Mouse (Mus musculus) liver, embryonic 16.5 days (tissue): ENCODE data around the gene Lin7a. TPM values are rescaled to one million over a fixed set of nuclear protein-coding genes. Genes with fewer than 3 reads are reported as not detected.

Experiments
- ATAC-seq: fragments of 200-750 bp; cut with Nextera tagmentation; 2 replicates; pipeline ENCODE4 v1.8.0; 2017; ENCODE audit warnings: low read depth, mild to moderate bottlenecking, moderate number of reproducible peaks, moderate library complexity
- H3K27ac ChIP-seq: fragments of 300-500 bp; sonication (generic); 2 replicates; pipeline ENCODE4 v1.5.1; 2014; ENCODE audit warnings: mild to moderate bottlenecking, low read length
- H3K27me3 ChIP-seq: fragments of 300-500 bp; sonication (generic); 2 replicates; pipeline ENCODE4 v1.6.1; 2014; ENCODE audit warnings: low read depth, low read length, mixed read lengths; ENCODE audit not compliant: control insufficient read depth, insufficient read depth
- H3K36me3 ChIP-seq: fragments of 300-500 bp; sonication (generic); 2 replicates; pipeline ENCODE4 v1.6.1; 2014; ENCODE audit warnings: mild to moderate bottlenecking; ENCODE audit not compliant: control insufficient read depth, insufficient read depth
- H3K4me1 ChIP-seq: fragments of 300-500 bp; sonication (generic); 2 replicates; pipeline ENCODE4 v1.6.1; 2014; ENCODE audit warnings: low read depth, low read length, mixed read lengths; ENCODE audit not compliant: control insufficient read depth
- H3K4me2 ChIP-seq: fragments of 300-500 bp; sonication (generic); 2 replicates; pipeline ENCODE4 v1.6.1; 2014; ENCODE audit warnings: low read depth, low read length, mixed read lengths
- H3K4me3 ChIP-seq: fragments of 300-500 bp; sonication (generic); 2 replicates; pipeline ENCODE4 v1.5.1; 2014; ENCODE audit warnings: low read depth, mild to moderate bottlenecking, low read length
- H3K9ac ChIP-seq: fragments of 300-500 bp; sonication (generic); 2 replicates; pipeline ENCODE4 v1.6.1; 2014; ENCODE audit warnings: low read depth, low read length
- H3K9me3 ChIP-seq: fragments of 300-500 bp; sonication (generic); replicated peaks from 2 replicates; pipeline ENCODE4 v1.6.1; 2016; ENCODE audit warnings: low read length; ENCODE audit not compliant: control insufficient read depth
- WGBS: fragments of 180-500 bp; shearing (Covaris S2); extraction: QIAGEN DNeasy Blood & Tissue Kit; methylation state at CpG from one replicate; pipeline ENCODE4 v1.1.7; 2014; ENCODE audit not compliant: insufficient replicate concordance; 5-methylcytosine and 5-hydroxymethylcytosine counted together
- polyA plus RNA-seq: library from polyadenylated mRNA; unstranded; fragments of >200 nt; fragmentation: Nextera tagmentation; extraction: Ambion mirVana; gene quantifications from 2 replicates; pipeline ENCODE4 v1.2.1, GENCODE M21; 2015

Lin7a gene
- polyA plus RNA-seq, 1 experiment from 2014 or later: 1.3 TPM

DNA sequence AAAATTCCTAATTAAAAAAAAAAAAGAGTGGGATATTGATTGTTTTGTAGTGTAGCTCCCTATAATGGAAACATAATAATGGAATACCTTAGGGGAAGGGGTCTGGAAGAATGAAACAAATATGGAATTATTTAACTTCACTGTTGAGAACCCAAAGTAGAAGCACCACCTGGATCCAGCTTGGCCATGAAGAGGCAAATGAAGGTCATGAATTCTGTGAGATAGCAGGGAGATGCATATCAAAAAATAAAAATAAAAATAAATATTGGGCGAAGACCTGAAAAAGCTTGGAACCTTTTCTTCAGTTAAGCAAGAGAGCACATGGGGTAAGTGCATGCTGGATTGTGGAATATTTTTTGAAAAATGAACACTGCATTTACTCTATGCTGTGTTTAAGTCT lies 43.6 kb upstream of the Lin7a start:
- H3K4me3 ChIP-seq: no peak overlapping the region
- no peak overlapping the region for H3K27ac ChIP-seq
- no peaks in the 10 kb centered on the region for H3K9me3 ChIP-seq
- no peaks in the 10 kb centered on the region for H3K4me1 ChIP-seq
- no peaks in the 10 kb centered on the region for H3K27me3 ChIP-seq
- ATAC-seq: no peak
- H3K9ac ChIP-seq: no peak overlapping the region
- H3K4me2 ChIP-seq: no peak overlapping the region
- H3K36me3 ChIP-seq: no peaks in the 10 kb centered on the region
- WGBS: 77% methylated on average over 1 of the region's 1 CpGs

DNA sequence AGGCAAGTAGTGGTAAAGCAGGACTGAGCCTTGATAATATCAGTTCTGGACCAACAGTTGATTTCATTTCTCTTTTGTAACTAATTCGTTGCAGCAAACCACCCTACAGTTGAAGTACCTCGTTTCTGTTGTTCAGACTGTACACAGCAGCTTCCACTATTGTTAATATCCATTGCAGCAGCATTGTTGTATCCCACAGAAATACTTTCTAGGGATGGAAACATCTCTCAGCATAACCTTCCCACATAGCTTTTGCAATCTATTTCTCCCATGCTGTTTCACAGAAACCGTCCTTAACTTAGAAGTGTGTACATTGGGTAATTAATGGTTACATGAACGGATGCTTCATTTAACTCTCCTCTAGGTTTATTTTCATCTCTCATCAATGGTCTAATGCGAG lies 42.7 kb upstream of the Lin7a start:
- no peak overlapping the region for H3K9ac ChIP-seq
- ATAC-seq: no peak
- H3K4me1 ChIP-seq: no peaks in the 10 kb centered on the region
- H3K27me3 ChIP-seq: no peaks in the 10 kb centered on the region
- H3K4me2 ChIP-seq: no peak overlapping the region
- 58% methylated on average over 5 of the region's 5 CpGs for WGBS
- no peaks in the 10 kb centered on the region for H3K36me3 ChIP-seq
- H3K9me3 ChIP-seq: no peaks in the 10 kb centered on the region
- H3K4me3 ChIP-seq: no peak overlapping the region
- no peak overlapping the region for H3K27ac ChIP-seq

DNA sequence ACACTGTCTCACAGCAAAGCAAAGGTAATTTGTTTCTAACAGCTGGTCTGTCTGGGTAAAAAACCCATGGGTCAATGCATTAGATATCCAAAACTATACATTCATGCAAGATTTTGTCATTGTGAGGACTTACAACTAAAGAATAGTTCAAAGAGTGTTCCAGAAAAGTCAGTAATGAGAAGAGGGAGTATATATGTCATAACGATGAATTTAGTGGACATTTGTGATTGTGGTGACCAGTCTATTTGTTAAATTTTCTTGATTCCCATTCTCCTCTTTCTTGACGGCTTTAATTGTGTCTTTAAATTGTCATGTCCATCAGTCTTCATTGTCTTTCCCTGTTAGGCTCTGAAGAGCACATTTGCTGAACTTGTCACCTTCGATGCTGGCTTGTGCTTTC lies 42.1 kb upstream of the Lin7a start:
- 60% methylated on average over 3 of the region's 3 CpGs for WGBS
- Histone ChIP-seq H3K9me3 (no peaks in the 10 kb centered on the region), H3K27me3 (no peaks in the 10 kb centered on the region), H3K27ac (no peak overlapping the region), H3K9ac (no peak overlapping the region), H3K4me1 (no peaks in the 10 kb centered on the region), H3K4me3 (no peak overlapping the region), H3K36me3 (no peaks in the 10 kb centered on the region), H3K4me2 (no peak overlapping the region)
- no peak for ATAC-seq

DNA sequence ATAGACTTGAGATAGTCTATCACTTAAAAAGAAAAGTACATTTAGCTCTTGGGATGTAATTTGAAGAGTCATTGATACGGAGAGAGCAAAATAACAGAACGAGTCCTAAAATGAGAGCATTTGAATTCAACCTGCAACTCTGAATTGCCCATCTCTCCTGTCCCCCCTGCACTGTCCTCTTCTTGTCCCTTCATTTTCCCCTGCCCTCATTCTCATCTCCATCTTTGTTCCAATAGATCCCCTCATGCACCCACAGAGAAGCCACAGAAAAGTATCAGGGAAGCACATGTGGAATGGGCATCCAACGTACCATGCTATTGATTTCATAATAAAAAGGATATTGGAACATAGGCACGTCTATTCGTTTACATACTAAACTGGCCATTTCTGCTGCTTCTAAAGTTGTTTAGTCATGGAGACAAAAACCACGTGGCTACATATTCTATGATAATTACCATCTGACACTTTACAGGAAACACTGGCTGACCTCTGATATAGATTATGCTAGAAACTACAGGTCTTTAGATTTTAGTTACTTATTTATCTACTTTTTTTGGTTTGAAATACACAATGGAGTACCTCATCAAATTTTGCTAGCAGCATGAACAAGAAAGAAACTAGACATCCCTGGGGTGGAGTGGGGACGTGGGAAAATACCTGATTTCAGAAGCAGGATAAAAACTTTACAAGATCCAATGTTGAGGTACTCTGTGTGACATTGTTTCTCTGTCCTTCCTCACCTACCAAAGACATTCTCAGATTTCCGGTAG lies 41.2 kb upstream of the Lin7a start:
- H3K4me3 ChIP-seq: no peak overlapping the region
- no peaks in the 10 kb centered on the region for H3K4me1 ChIP-seq
- no peak overlapping the region for H3K4me2 ChIP-seq
- no peak for ATAC-seq
- H3K27ac ChIP-seq: no peak overlapping the region
- WGBS: 55% methylated on average over 8 of the region's 8 CpGs
- no peak overlapping the region for H3K9ac ChIP-seq
- H3K27me3 ChIP-seq: no peaks in the 10 kb centered on the region
- no peaks in the 10 kb centered on the region for H3K9me3 ChIP-seq
- no peaks in the 10 kb centered on the region for H3K36me3 ChIP-seq

DNA sequence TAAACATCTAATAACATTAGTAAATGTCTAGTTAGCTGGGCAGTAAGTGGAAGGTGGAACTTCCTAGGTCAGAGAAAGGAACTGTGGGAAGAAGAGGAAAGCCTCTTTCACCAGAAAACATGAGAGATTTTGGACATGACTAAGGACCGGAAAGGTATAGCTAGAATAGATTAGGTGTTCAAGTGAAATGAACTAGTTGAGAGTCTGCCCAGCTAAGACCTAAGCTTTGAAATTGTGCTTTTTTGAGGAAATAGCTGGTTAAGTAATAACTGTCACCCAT lies 40.7 kb upstream of the Lin7a start:
- Histone ChIP-seq H3K4me1 (no peaks in the 10 kb centered on the region), H3K4me2 (no peak overlapping the region), H3K27me3 (no peaks in the 10 kb centered on the region), H3K9ac (no peak overlapping the region), H3K4me3 (no peak overlapping the region), H3K9me3 (no peaks in the 10 kb centered on the region), H3K36me3 (no peaks in the 10 kb centered on the region), H3K27ac (no peak overlapping the region)
- 79% methylated on average over 1 of the region's 1 CpGs for WGBS
- no peak for ATAC-seq

GRCm38 (mm10) chr10:107231421-107232010 lies 40.0 kb upstream of the Lin7a start:
- no peaks in the 10 kb centered on the region for H3K9me3 ChIP-seq
- WGBS: 52% methylated on average over 4 of the region's 4 CpGs
- no peak overlapping the region for H3K4me2 ChIP-seq
- H3K4me3 ChIP-seq: no peak overlapping the region
- H3K9ac ChIP-seq: no peak overlapping the region
- no peak overlapping the region for H3K27ac ChIP-seq
- no peaks in the 10 kb centered on the region for H3K27me3 ChIP-seq
- H3K36me3 ChIP-seq: no peaks in the 10 kb centered on the region
- ATAC-seq: no peak
- H3K4me1 ChIP-seq: no peaks in the 10 kb centered on the region

DNA sequence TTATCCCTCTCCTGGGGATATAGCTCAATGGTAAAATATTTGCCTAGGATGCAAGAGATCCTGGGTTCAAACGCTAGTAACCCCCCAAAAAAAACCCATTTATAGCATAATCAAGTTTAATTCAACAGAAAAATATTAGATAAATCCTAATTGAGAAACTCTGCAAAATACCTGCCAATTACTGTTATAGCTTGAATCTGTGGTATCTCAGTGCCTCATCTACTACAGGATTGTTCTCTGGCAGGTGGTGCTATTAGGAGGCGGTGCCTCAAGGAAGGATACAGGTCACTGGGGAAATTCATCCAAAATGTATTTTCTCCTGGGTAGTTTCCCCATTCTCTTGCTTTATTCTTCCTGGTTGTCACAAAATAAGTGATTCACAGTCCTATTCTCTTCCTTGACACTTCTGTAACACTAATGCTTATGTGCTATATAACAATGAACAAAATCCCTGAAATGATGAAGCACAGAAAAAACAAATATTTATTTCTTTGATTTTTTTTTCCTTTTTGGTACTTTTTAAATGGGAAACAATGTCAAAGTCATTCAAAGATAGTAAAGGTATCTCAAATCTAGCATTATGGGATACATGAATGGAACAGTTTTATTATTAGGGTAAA lies 38.9 kb upstream of the Lin7a start:
- no peak for ATAC-seq
- 69% methylated on average over 2 of the region's 2 CpGs for WGBS
- H3K9ac ChIP-seq: no peak overlapping the region
- no peaks in the 10 kb centered on the region for H3K27me3 ChIP-seq
- no peak overlapping the region for H3K4me2 ChIP-seq
- no peak overlapping the region for H3K4me3 ChIP-seq
- no peak overlapping the region for H3K27ac ChIP-seq
- H3K4me1 ChIP-seq: no peaks in the 10 kb centered on the region
- no peaks in the 10 kb centered on the region for H3K9me3 ChIP-seq
- H3K36me3 ChIP-seq: no peaks in the 10 kb centered on the region

GRCm38 (mm10) chr10:107233221-107233620 lies 38.3 kb upstream of the Lin7a start:
- 63% methylated on average over 2 of the region's 2 CpGs for whole genome bisulfite sequencing
- H3K9ac ChIP-seq: no peak overlapping the region
- H3K4me1 ChIP-seq: no peaks in the 10 kb centered on the region
- no peaks in the 10 kb centered on the region for H3K27me3 ChIP-seq
- no peaks in the 10 kb centered on the region for H3K36me3 ChIP-seq
- H3K4me2 ChIP-seq: no peak overlapping the region
- H3K4me3 ChIP-seq: no peak overlapping the region
- H3K27ac ChIP-seq: no peak overlapping the region
- ATAC-seq: no peak
- H3K9me3 ChIP-seq: no peaks in the 10 kb centered on the region

GRCm38 (mm10) chr10:107233825-107234224 lies 37.7 kb upstream of the Lin7a start:
- H3K27ac ChIP-seq: no peak overlapping the region
- no peaks in the 10 kb centered on the region for H3K27me3 ChIP-seq
- no peak overlapping the region for H3K4me2 ChIP-seq
- no peaks in the 10 kb centered on the region for H3K36me3 ChIP-seq
- no peak overlapping the region for H3K4me3 ChIP-seq
- no peaks in the 10 kb centered on the region for H3K9me3 ChIP-seq
- 59% methylated on average over 4 of the region's 4 CpGs for WGBS
- ATAC-seq: no peak
- H3K9ac ChIP-seq: no peak overlapping the region
- no peaks in the 10 kb centered on the region for H3K4me1 ChIP-seq
